Mouse (Mus musculus) forebrain, embryonic 13.5 days (tissue): Measurements from ENCODE around the gene Ttc9b. TPM values are rescaled to one million over a fixed set of nuclear protein-coding genes. Genes with fewer than 3 reads are reported as not detected.

Experiments used
- ATAC-seq: fragments of 200-750 bp; cut with Nextera tagmentation; 2 replicates; pipeline ENCODE4 v1.8.0; 2017
- H3K27ac ChIP-seq: fragments of 300-500 bp; sonication (generic); 2 replicates; pipeline ENCODE4 v1.5.1; 2015; ENCODE audit warnings: inconsistent platforms, mild to moderate bottlenecking, moderate library complexity
- H3K27me3 ChIP-seq: fragments of 300-500 bp; sonication (generic); 2 replicates; pipeline ENCODE4 v1.6.1; 2015; ENCODE audit warnings: mild to moderate bottlenecking, inconsistent platforms
- H3K36me3 ChIP-seq: fragments of 300-500 bp; sonication (generic); 2 replicates; pipeline ENCODE4 v1.6.1; 2015; ENCODE audit warnings: mild to moderate bottlenecking, inconsistent platforms; ENCODE audit not compliant: poor library complexity, severe bottlenecking
- H3K4me1 ChIP-seq: fragments of 300-500 bp; sonication (generic); 2 replicates; pipeline ENCODE4 v1.6.1; 2015; ENCODE audit warnings: inconsistent platforms
- H3K4me2 ChIP-seq: fragments of 300-500 bp; sonication (generic); 2 replicates; pipeline ENCODE4 v1.6.1; 2015; ENCODE audit warnings: inconsistent platforms, mild to moderate bottlenecking, moderate library complexity
- H3K4me3 ChIP-seq: fragments of 300-500 bp; sonication (generic); 2 replicates; pipeline ENCODE4 v1.5.1; 2015; ENCODE audit warnings: mild to moderate bottlenecking, inconsistent platforms
- H3K9ac ChIP-seq: fragments of 300-500 bp; sonication (generic); 2 replicates; pipeline ENCODE4 v1.6.1; 2015; ENCODE audit warnings: mild to moderate bottlenecking, inconsistent platforms
- H3K9me3 ChIP-seq: fragments of 300-500 bp; sonication (generic); replicated peaks from 2 replicates; pipeline ENCODE4 v1.6.1; 2016; ENCODE audit warnings: inconsistent platforms
- WGBS: fragments of 180-500 bp; shearing (Covaris S2); methylation state at CpG from one replicate; pipeline ENCODE4 v1.1.7; 2015; 5-methylcytosine and 5-hydroxymethylcytosine counted together
- polyA plus RNA-seq: library from polyadenylated mRNA; unstranded; fragments of >200 nt; fragmentation: Nextera tagmentation; extraction: Ambion mirVana; gene quantifications from 2 replicates; pipeline ENCODE4 v1.2.1, GENCODE M21; 2015

Gene Ttc9b
- polyA plus RNA-seq, 1 experiment from 2014 or later = 42.7 TPM

- peaks cover 21% of the 10 kb centered on the region for H3K36me3 ChIP-seq
- peak overlapping the region; percentile 93 for H3K4me3 ChIP-seq
- H3K9ac ChIP-seq = peak overlapping the region; percentile 94
- H3K27me3 ChIP-seq = no peaks in the 10 kb centered on the region
- H3K4me1 ChIP-seq = peaks cover 43% of the 10 kb centered on the region
- no peaks in the 10 kb centered on the region for H3K9me3 ChIP-seq
- ATAC-seq = no peak; the same call in 1 of the 2 replicates
- WGBS = 0% methylated on average over 29 of the region's 38 CpGs
- peak overlapping the region; percentile 86 for H3K27ac ChIP-seq
- H3K4me2 ChIP-seq = peak overlapping the region; percentile 100
Measured at GRCm38 (mm10) chr7:27674195-27674521, 20.4 kb downstream of the Ttc9b start.

- H3K27ac ChIP-seq = peak within 1 kb of the TSS; percentile 86
- under 1% methylated on average over 31 of the region's 31 CpGs for WGBS
- H3K27me3 ChIP-seq = no peaks in the 10 kb centered on the region
- ATAC-seq = peak; percentile 98
- H3K9ac ChIP-seq = peak within 1 kb of the TSS; percentile 94
- H3K4me1 ChIP-seq = peaks cover 43% of the 10 kb centered on the region
- H3K36me3 ChIP-seq = peaks cover 21% of the 10 kb centered on the region
- H3K9me3 ChIP-seq = no peaks in the 10 kb centered on the region
- H3K4me3 ChIP-seq = peak within 1 kb of the TSS; percentile 93
- H3K4me2 ChIP-seq = peak within 1 kb of the TSS; percentile 100
Measured at GRCm38 (mm10) chr7:27674522-27675221, 21.0 kb downstream of the Ttc9b start, which contains the start of gene Map3k10. Map3k10 (minus strand) TSS chr7:27674598.

- peak overlapping the region; percentile 100 for H3K4me2 ChIP-seq
- peak overlapping the region; percentile 86; the same call in 1 of the 2 replicates for H3K27ac ChIP-seq
- peaks cover 18% of the 10 kb centered on the region for H3K36me3 ChIP-seq
- H3K4me1 ChIP-seq = peaks cover 40% of the 10 kb centered on the region
- ATAC-seq = no peak
- no peaks in the 10 kb centered on the region for H3K9me3 ChIP-seq
- H3K4me3 ChIP-seq = peak overlapping the region; percentile 93
- WGBS = 19% methylated on average over 14 of the region's 14 CpGs
- H3K27me3 ChIP-seq = no peaks in the 10 kb centered on the region
- H3K9ac ChIP-seq = peak overlapping the region; percentile 94
Measured at GRCm38 (mm10) chr7:27675222-27675612, 21.5 kb downstream of the Ttc9b start.

GRCm38 (mm10) chr7:27683218-27683617 lies 29.5 kb downstream of the Ttc9b start:
- no peaks in the 10 kb centered on the region for H3K9me3 ChIP-seq
- no peak overlapping the region for H3K4me3 ChIP-seq
- H3K36me3 ChIP-seq = no peaks in the 10 kb centered on the region
- 87% methylated on average over 2 of the region's 2 CpGs for WGBS
- H3K9ac ChIP-seq = no peak overlapping the region
- no peak overlapping the region for H3K27ac ChIP-seq
- no peaks in the 10 kb centered on the region for H3K27me3 ChIP-seq
- H3K4me1 ChIP-seq = peaks cover 10% of the 10 kb centered on the region
- ATAC-seq = no peak
- no peak overlapping the region for H3K4me2 ChIP-seq

GRCm38 (mm10) chr7:27685220-27685619 lies 31.5 kb downstream of the Ttc9b start:
- peak overlapping the region; percentile 51 for H3K4me2 ChIP-seq
- H3K9ac ChIP-seq = peak overlapping the region; percentile 45; the same call in 1 of the 2 replicates
- no peaks in the 10 kb centered on the region for H3K36me3 ChIP-seq
- peaks cover 22% of the 10 kb centered on the region for H3K4me1 ChIP-seq
- no peaks in the 10 kb centered on the region for H3K9me3 ChIP-seq
- WGBS = 38% methylated on average over 5 of the region's 5 CpGs
- H3K27ac ChIP-seq = no peak overlapping the region
- no peak for ATAC-seq
- peak overlapping the region; percentile 23 for H3K4me3 ChIP-seq
- no peaks in the 10 kb centered on the region for H3K27me3 ChIP-seq

- no peak overlapping the region for H3K27ac ChIP-seq
- peak overlapping the region; percentile 45; the same call in 1 of the 2 replicates for H3K9ac ChIP-seq
- H3K36me3 ChIP-seq = no peaks in the 10 kb centered on the region
- H3K4me3 ChIP-seq = peak overlapping the region; percentile 23
- WGBS = 1% methylated on average over 6 of the region's 6 CpGs
- H3K9me3 ChIP-seq = no peaks in the 10 kb centered on the region
- ATAC-seq = no peak
- peaks cover 25% of the 10 kb centered on the region for H3K4me1 ChIP-seq
- no peaks in the 10 kb centered on the region for H3K27me3 ChIP-seq
- H3K4me2 ChIP-seq = peak overlapping the region; percentile 51
Measured at GRCm38 (mm10) chr7:27685681-27686080, 32.0 kb downstream of the Ttc9b start.

GRCm38 (mm10) chr7:27687043-27687442 lies 33.3 kb downstream of the Ttc9b start:
- Histone ChIP-seq H3K4me1 (peaks cover 26% of the 10 kb centered on the region), H3K9me3 (no peaks in the 10 kb centered on the region), H3K27ac (no peak overlapping the region), H3K9ac (no peak overlapping the region), H3K27me3 (no peaks in the 10 kb centered on the region), H3K4me3 (no peak overlapping the region), H3K4me2 (no peak overlapping the region), H3K36me3 (no peaks in the 10 kb centered on the region)
- ATAC-seq = no peak
- 83% methylated on average over 1 of the region's 1 CpGs for WGBS

GRCm38 (mm10) chr7:27687836-27688235 lies 34.1 kb downstream of the Ttc9b start:
- WGBS = 67% methylated on average over 3 of the region's 3 CpGs
- H3K4me1 ChIP-seq = peaks cover 26% of the 10 kb centered on the region
- H3K4me3 ChIP-seq = peak overlapping the region; percentile 50
- no peaks in the 10 kb centered on the region for H3K27me3 ChIP-seq
- no peaks in the 10 kb centered on the region for H3K9me3 ChIP-seq
- no peaks in the 10 kb centered on the region for H3K36me3 ChIP-seq
- ATAC-seq = no peak
- H3K4me2 ChIP-seq = peak overlapping the region; percentile 73
- no peak overlapping the region for H3K27ac ChIP-seq
- peak overlapping the region; percentile 77 for H3K9ac ChIP-seq

GRCm38 (mm10) chr7:27688246-27688788 lies 34.6 kb downstream of the Ttc9b start:
- Histone ChIP-seq H3K36me3 (no peaks in the 10 kb centered on the region), H3K27ac (peak overlapping the region; percentile 71), H3K4me3 (peak overlapping the region; percentile 50), H3K4me1 (peaks cover 26% of the 10 kb centered on the region), H3K27me3 (no peaks in the 10 kb centered on the region), H3K9me3 (no peaks in the 10 kb centered on the region), H3K4me2 (peak overlapping the region; percentile 73), H3K9ac (peak overlapping the region; percentile 77)
- no peak for ATAC-seq
- WGBS = 35% methylated on average over 14 of the region's 14 CpGs

GRCm38 (mm10) chr7:27688815-27689612 lies 35.3 kb downstream of the Ttc9b start, which contains the start of gene Zfp607b:
Zfp607b (plus strand) TSS chr7:27689340.
- peak; percentile 98 for ATAC-seq
- Histone ChIP-seq H3K4me2 (peak within 1 kb of the TSS; percentile 73), H3K27me3 (no peaks in the 10 kb centered on the region), H3K9me3 (no peaks in the 10 kb centered on the region), H3K9ac (peak within 1 kb of the TSS; percentile 77), H3K4me1 (peaks cover 26% of the 10 kb centered on the region), H3K36me3 (peaks cover 3% of the 10 kb centered on the region; the same call in 1 of the 2 replicates), H3K4me3 (peak within 1 kb of the TSS; percentile 50), H3K27ac (peak within 1 kb of the TSS; percentile 71)
- WGBS = under 1% methylated on average over 19 of the region's 19 CpGs

- Histone ChIP-seq H3K27me3 (no peaks in the 10 kb centered on the region), H3K36me3 (peaks cover 13% of the 10 kb centered on the region; the same call in 1 of the 2 replicates), H3K9ac (no peak overlapping the region), H3K4me2 (no peak overlapping the region), H3K9me3 (no peaks in the 10 kb centered on the region), H3K27ac (no peak overlapping the region), H3K4me1 (peaks cover 21% of the 10 kb centered on the region), H3K4me3 (no peak overlapping the region)
- WGBS = 35% methylated on average over 5 of the region's 5 CpGs
- ATAC-seq = no peak
Measured at GRCm38 (mm10) chr7:27691076-27691475, 37.4 kb downstream of the Ttc9b start.

- peaks cover 34% of the 10 kb centered on the region for H3K36me3 ChIP-seq
- no peak for ATAC-seq
- H3K4me3 ChIP-seq = no peak overlapping the region
- H3K4me2 ChIP-seq = no peak overlapping the region
- H3K27ac ChIP-seq = no peak overlapping the region
- 17% methylated on average over 3 of the region's 3 CpGs for WGBS
- no peaks in the 10 kb centered on the region for H3K27me3 ChIP-seq
- no peak overlapping the region for H3K9ac ChIP-seq
- no peaks in the 10 kb centered on the region for H3K4me1 ChIP-seq
- H3K9me3 ChIP-seq = no peaks in the 10 kb centered on the region
Measured at GRCm38 (mm10) chr7:27696711-27697110, 43.0 kb downstream of the Ttc9b start.
